Mouse (Mus musculus): ENCODE measurements around the gene Mlph. TPM values are rescaled to one million over a fixed set of nuclear protein-coding genes. Genes with fewer than 3 reads are reported as not detected.

Mlph gene
- polyA plus RNA-seq, 1 experiment, result 0.28 TPM

DNA sequence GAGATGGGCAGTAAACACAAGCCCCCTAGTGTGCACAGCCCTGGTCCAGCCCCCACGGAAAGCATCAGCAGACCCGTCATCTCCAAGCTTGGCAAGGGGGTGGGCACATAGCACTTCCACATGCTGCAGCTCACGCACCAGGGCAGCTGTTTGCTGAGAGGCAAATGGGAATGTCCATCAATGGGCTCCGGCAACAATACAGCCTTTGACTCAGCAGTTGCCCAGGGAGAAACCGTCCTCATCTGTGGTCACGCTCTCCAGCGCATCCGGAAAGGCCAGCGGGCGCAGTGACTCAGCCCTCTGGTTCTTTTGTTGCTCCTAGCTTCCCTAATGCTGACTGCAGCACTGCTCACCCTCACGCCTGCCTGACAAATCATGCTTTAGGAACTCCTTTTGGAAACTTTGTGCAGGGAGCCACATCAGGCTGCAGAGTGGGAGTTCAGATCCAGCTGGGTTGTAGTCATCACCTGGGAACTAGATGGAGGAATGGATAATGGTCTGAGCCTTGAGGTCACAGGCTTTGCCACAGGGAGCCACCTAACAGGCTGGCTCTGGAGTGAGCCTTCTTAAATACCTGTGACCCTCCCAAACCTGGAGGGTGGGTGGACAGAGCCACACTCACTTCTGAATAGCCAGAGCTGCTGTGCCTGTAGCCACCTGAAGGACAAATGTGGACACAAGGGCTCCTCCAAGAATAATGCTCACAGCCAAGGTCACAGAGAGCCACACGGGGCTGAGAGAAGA is 60.2 kb downstream of the Mlph start:
- Histone ChIP-seq H3K36me3 (ENCODE audit: control insufficient read depth, insufficient read depth, low read length, poor library complexity, severe bottlenecking) (no peaks in the 10 kb centered on the region), H3K9ac (ENCODE audit: low read depth, poor library complexity, severe bottlenecking) (no peak overlapping the region), H3K27ac (ENCODE audit: insufficient read depth, low read length) (no peak overlapping the region), H3K4me3 (ENCODE audit: low read depth, low read length) (no peak overlapping the region), H3K4me1 (ENCODE audit: control insufficient read depth, insufficient read depth, low read length) (no peaks in the 10 kb centered on the region), H3K27me3 (ENCODE audit: control insufficient read depth, insufficient read depth, low read length, poor library complexity, severe bottlenecking) (no peaks in the 10 kb centered on the region), H3K9me3 (replicated peaks; ENCODE audit: control insufficient read depth, insufficient read depth, low read length, poor library complexity, severe bottlenecking) (no peaks in the 10 kb centered on the region)
- TF ChIP-seq POLR2A (IDR thresholded peaks at IDR 0.05; ENCODE audit: insufficient read depth, low read length), result no peak
- TF ChIP-seq CTCF (IDR thresholded peaks at IDR 0.05; ENCODE audit: low read depth, low read length), result no peak
- 0 out of 2 replicates have a peak, but pooled peaks have one; percentile 33 for TF ChIP-seq EP300 (IDR thresholded peaks at IDR 0.05; ENCODE audit: insufficient read depth, low read depth, low read length)

DNA sequence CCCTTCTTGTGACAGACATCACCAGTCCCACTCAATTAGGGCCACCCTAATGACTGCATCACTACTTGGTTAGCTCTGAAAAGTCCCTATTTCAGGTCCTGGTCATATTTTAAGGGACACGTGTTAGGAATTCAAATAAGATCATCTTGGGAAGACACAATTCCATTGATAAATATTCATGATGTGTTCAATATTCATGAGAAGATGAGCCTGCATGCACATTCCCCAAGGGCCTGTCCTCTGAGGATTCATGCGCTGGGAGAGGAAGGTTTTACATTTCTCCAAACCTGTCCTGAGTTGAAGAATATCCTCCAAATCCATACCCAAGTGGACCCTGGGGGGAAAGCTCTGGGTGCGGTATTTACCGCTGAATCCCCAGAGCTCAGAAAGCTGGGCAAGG is 61.1 kb downstream of the Mlph start:
- no peak overlapping the region for H3K4me3 ChIP-seq (ENCODE audit: low read depth, low read length)
- no peaks in the 10 kb centered on the region for H3K9me3 ChIP-seq (replicated peaks; ENCODE audit: control insufficient read depth, insufficient read depth, low read length, poor library complexity, severe bottlenecking)
- H3K4me1 ChIP-seq (ENCODE audit: control insufficient read depth, insufficient read depth, low read length), result no peaks in the 10 kb centered on the region
- no peak overlapping the region for H3K27ac ChIP-seq (ENCODE audit: insufficient read depth, low read length)
- TF ChIP-seq EP300 (IDR thresholded peaks at IDR 0.05; ENCODE audit: insufficient read depth, low read depth, low read length) (no peak), CTCF (IDR thresholded peaks at IDR 0.05; ENCODE audit: low read depth, low read length) (no peak), POLR2A (IDR thresholded peaks at IDR 0.05; ENCODE audit: insufficient read depth, low read length) (no peak)
- H3K27me3 ChIP-seq (ENCODE audit: control insufficient read depth, insufficient read depth, low read length, poor library complexity, severe bottlenecking), result no peaks in the 10 kb centered on the region
- H3K9ac ChIP-seq (ENCODE audit: low read depth, poor library complexity, severe bottlenecking), result no peak overlapping the region
- H3K36me3 ChIP-seq (ENCODE audit: control insufficient read depth, insufficient read depth, low read length, poor library complexity, severe bottlenecking), result no peaks in the 10 kb centered on the region

DNA sequence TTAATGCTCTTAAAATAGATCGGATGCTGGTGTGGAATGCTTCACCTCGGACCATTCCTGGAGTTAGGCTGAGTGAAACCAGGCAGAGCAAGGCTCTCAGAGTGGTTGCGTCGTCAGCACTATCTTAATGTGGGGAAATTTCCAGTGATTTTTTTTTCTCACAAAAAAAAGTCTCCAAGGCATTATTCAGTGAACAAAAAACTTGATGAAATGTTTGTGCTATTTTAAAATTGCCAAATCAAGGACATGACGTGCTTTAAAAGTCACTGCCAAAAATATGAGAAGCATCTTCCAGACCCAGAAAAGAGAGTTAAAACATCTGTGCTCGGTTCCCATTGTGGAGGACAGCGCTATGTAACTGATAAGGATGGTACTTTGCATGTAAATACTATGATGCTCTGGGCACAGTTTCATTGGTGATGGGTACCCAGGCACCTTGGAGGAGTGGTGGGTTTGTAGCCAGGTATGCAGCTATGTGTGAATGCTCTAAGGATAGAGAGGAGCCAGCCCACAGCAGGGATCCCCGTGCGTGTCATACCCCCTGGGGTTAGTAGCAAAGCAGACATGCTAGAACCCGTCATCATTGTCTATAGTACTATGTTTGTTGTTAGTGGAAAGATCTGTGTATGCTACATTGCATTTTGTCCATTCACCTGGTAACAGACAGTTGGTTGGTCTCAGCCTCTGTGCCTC is 65.9 kb downstream of the Mlph start:
- no peaks in the 10 kb centered on the region for H3K4me1 ChIP-seq (ENCODE audit: control insufficient read depth, insufficient read depth, low read length)
- no peak overlapping the region for H3K9ac ChIP-seq (ENCODE audit: low read depth, poor library complexity, severe bottlenecking)
- no peaks in the 10 kb centered on the region for H3K27me3 ChIP-seq (ENCODE audit: control insufficient read depth, insufficient read depth, low read length, poor library complexity, severe bottlenecking)
- TF ChIP-seq POLR2A (IDR thresholded peaks at IDR 0.05; ENCODE audit: insufficient read depth, low read length), result no peak
- TF ChIP-seq CTCF (IDR thresholded peaks at IDR 0.05; ENCODE audit: low read depth, low read length), result no peak
- no peak for TF ChIP-seq EP300 (IDR thresholded peaks at IDR 0.05; ENCODE audit: insufficient read depth, low read depth, low read length)
- no peaks in the 10 kb centered on the region for H3K36me3 ChIP-seq (ENCODE audit: control insufficient read depth, insufficient read depth, low read length, poor library complexity, severe bottlenecking)
- no peaks in the 10 kb centered on the region for H3K9me3 ChIP-seq (replicated peaks; ENCODE audit: control insufficient read depth, insufficient read depth, low read length, poor library complexity, severe bottlenecking)
- H3K27ac ChIP-seq (ENCODE audit: insufficient read depth, low read length), result no peak overlapping the region
- no peak overlapping the region for H3K4me3 ChIP-seq (ENCODE audit: low read depth, low read length)

DNA sequence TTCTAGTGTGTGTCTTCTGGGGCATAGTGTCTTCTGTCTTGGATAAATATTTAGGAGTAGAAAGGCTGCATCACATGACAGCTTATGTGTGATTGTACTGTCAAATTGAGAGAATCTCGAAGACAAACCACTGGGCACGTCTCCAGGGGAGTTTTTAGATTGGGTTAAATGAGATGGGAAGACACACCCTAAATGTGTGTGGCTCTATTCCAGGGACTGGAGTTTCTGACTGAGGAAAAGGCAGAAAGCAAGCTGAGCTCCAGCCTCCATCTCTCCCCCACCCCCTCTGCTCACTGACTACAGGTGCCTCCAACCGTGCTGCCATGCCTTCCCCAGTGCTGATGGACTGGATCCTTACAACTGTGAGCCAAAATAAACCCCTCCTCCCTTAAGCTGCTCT is 66.5 kb downstream of the Mlph start:
- H3K36me3 ChIP-seq (ENCODE audit: control insufficient read depth, insufficient read depth, low read length, poor library complexity, severe bottlenecking), result no peaks in the 10 kb centered on the region
- no peaks in the 10 kb centered on the region for H3K27me3 ChIP-seq (ENCODE audit: control insufficient read depth, insufficient read depth, low read length, poor library complexity, severe bottlenecking)
- no peak for TF ChIP-seq CTCF (IDR thresholded peaks at IDR 0.05; ENCODE audit: low read depth, low read length)
- TF ChIP-seq EP300 (IDR thresholded peaks at IDR 0.05; ENCODE audit: insufficient read depth, low read depth, low read length), result no peak
- no peak overlapping the region for H3K9ac ChIP-seq (ENCODE audit: low read depth, poor library complexity, severe bottlenecking)
- no peaks in the 10 kb centered on the region for H3K9me3 ChIP-seq (replicated peaks; ENCODE audit: control insufficient read depth, insufficient read depth, low read length, poor library complexity, severe bottlenecking)
- H3K4me3 ChIP-seq (ENCODE audit: low read depth, low read length), result no peak overlapping the region
- no peak overlapping the region for H3K27ac ChIP-seq (ENCODE audit: insufficient read depth, low read length)
- no peaks in the 10 kb centered on the region for H3K4me1 ChIP-seq (ENCODE audit: control insufficient read depth, insufficient read depth, low read length)

DNA sequence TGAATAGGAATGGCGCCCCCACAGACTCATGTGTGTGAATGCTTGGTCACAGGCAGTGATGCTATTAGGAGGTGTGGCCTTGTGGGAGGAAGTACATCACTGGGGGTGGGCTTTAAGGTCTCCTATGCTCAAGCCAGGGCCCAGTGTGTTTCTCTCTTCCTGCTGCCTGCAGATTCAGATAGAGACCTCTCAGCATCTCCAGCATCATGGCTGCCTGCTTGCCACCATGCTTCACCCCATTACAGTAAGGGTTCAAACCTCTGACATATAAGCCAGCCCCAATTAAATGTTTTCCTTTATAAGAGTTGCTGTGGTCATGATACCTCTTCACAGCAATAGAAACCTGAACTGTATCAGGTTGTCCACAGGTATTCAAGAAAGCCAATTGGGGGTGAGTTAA is 81.0 kb downstream of the Mlph start:
- Histone ChIP-seq H3K4me3 (ENCODE audit: low read depth, low read length) (no peak overlapping the region), H3K9ac (ENCODE audit: low read depth, poor library complexity, severe bottlenecking) (no peak overlapping the region), H3K9me3 (replicated peaks; ENCODE audit: control insufficient read depth, insufficient read depth, low read length, poor library complexity, severe bottlenecking) (no peaks in the 10 kb centered on the region), H3K36me3 (ENCODE audit: control insufficient read depth, insufficient read depth, low read length, poor library complexity, severe bottlenecking) (no peaks in the 10 kb centered on the region), H3K4me1 (ENCODE audit: control insufficient read depth, insufficient read depth, low read length) (no peaks in the 10 kb centered on the region), H3K27ac (ENCODE audit: insufficient read depth, low read length) (no peak overlapping the region), H3K27me3 (ENCODE audit: control insufficient read depth, insufficient read depth, low read length, poor library complexity, severe bottlenecking) (peaks cover 10% of the 10 kb centered on the region)
- TF ChIP-seq CTCF (IDR thresholded peaks at IDR 0.05; ENCODE audit: low read depth, low read length) (no peak), EP300 (IDR thresholded peaks at IDR 0.05; ENCODE audit: insufficient read depth, low read depth, low read length) (no peak), POLR2A (IDR thresholded peaks at IDR 0.05; ENCODE audit: insufficient read depth, low read length) (no peak)

DNA sequence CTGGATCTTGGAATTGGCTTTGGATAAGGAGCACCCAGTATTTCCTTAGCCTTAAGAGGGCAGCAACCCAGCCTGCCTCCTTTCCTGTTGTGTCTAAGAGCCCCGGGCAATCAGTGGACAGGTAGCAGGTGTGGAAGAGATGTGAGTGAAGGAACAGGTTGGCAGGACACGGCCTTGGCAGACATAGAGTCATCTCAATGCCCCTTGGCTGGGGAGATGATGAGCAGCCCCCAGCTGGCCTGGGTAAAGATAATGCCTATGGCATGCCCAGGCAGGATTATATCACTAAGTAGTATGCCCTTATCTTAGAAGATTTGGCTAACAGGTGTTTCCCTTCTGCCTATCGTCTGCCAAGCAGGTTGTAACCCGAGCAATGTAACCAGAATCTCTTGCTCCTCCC is 82.3 kb downstream of the Mlph start:
- H3K27me3 ChIP-seq (ENCODE audit: control insufficient read depth, insufficient read depth, low read length, poor library complexity, severe bottlenecking), result peaks cover 10% of the 10 kb centered on the region
- H3K4me1 ChIP-seq (ENCODE audit: control insufficient read depth, insufficient read depth, low read length), result no peaks in the 10 kb centered on the region
- H3K9ac ChIP-seq (ENCODE audit: low read depth, poor library complexity, severe bottlenecking), result no peak overlapping the region
- no peak overlapping the region for H3K4me3 ChIP-seq (ENCODE audit: low read depth, low read length)
- no peaks in the 10 kb centered on the region for H3K36me3 ChIP-seq (ENCODE audit: control insufficient read depth, insufficient read depth, low read length, poor library complexity, severe bottlenecking)
- no peaks in the 10 kb centered on the region for H3K9me3 ChIP-seq (replicated peaks; ENCODE audit: control insufficient read depth, insufficient read depth, low read length, poor library complexity, severe bottlenecking)
- TF ChIP-seq CTCF (IDR thresholded peaks at IDR 0.05; ENCODE audit: low read depth, low read length), result no peak
- TF ChIP-seq EP300 (IDR thresholded peaks at IDR 0.05; ENCODE audit: insufficient read depth, low read depth, low read length), result no peak
- no peak for TF ChIP-seq POLR2A (IDR thresholded peaks at IDR 0.05; ENCODE audit: insufficient read depth, low read length)
- H3K27ac ChIP-seq (ENCODE audit: insufficient read depth, low read length), result no peak overlapping the region
